In the genomic region with DNA sequence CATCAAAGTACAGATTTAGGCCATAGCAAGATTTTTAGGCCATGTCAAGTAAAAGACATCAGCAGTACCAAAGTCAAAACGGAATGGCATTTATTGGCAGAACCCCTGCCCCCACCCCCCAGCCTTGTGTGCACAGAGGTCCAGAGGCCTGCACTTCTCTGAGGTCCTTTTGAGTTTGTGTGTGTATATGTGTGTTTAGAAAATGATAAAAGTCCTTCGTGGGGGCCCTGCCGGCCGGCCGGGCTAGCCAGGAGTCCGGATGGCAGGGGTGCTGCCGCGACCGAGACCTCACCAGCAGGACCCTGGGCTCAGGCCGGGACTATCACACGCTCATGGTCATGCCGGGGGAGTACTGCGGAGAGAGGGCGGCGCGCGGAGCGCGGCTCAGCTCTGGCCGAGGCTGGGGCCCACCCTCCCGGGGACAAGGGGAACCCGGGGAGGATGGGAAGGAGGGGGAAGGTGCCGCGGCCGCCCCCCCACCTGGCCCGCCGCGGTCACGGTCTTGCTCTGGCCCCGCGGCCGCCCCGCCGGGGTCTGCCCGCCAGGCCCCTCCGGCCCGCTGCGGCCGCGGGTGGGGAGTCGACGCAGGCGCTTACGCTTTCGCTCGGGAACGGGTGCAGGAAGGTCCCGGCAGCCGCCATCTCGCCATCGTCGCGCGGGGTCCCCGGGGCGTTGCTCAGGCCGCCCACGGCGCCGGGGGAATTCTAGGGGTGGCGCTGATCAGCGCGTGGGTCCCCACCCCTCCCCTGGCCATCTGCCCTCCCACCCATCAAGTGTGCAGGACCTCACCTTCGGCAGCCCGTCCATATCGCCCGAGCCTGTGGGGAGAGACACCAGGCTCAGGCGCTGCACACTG, we compare ENCODE assay signal across 8 mouse cellular contexts. TPM values are rescaled to one million over a fixed set of nuclear protein-coding genes. Genes with fewer than 3 reads are reported as not detected.
DNase-seq lines count a peak whose midpoint lies in the region; ATAC-seq and TF ChIP-seq lines count a peak whose summit lies in the region.

No protein-coding gene starts in this region.

- 13% methylated on average over 59 of the region's 68 CpGs for WGBS in lung, embryonic 16.5 days
- 8% methylated on average over 37 of the region's 68 CpGs for WGBS in limb, embryonic 14.5 days
- 22% methylated on average over 54 of the region's 68 CpGs for WGBS in stomach, postnatal 0 days

- peak overlapping the region; percentile 86 for H3K4me2 ChIP-seq in lung, embryonic 16.5 days (ENCODE audit: low read depth, low read length)
- H3K4me2 ChIP-seq in limb, embryonic 14.5 days (replicated peaks; ENCODE audit: low read depth, low read length, severe bottlenecking) = peak overlapping the region; percentile 86
- H3K4me2 ChIP-seq in stomach, postnatal 0 days (replicated peaks; ENCODE audit: low read depth) = peak overlapping the region; percentile 72

- H3K27me3 ChIP-seq in lung, embryonic 16.5 days (ENCODE audit: control insufficient read depth, insufficient read depth, low read depth, low read length) = no peaks in the 10 kb centered on the region
- H3K27me3 ChIP-seq in limb, embryonic 14.5 days (ENCODE audit: control insufficient read depth, insufficient read depth, low read length) = no peaks in the 10 kb centered on the region
- no peaks in the 10 kb centered on the region for H3K27me3 ChIP-seq in stomach, postnatal 0 days (ENCODE audit: control insufficient read depth, insufficient read depth, low read length)

- DNase-seq in adrenal gland, adult (ENCODE audit: inconsistent age in 2 of 2, low spot score in 1 of 2) = peak; percentile 61 to 66
- no peak for DNase-seq in adrenal gland, adult 18-20 months (ENCODE audit: low spot score in 2 of 2)
- DNase-seq in lung, postnatal 10 days = no peak
- DNase-seq in limb, embryonic 14.5 days (ENCODE audit: low spot score) = no peak
- DNase-seq in stomach, postnatal 0 days (ENCODE audit: low spot score) = no peak
- DNase-seq in right cerebral cortex, postnatal 25 days = no peak
- DNase-seq in layer of hippocampus, postnatal 14 days (ENCODE audit: low spot score in 2 of 2) = no peak

- H3K9ac ChIP-seq in lung, embryonic 16.5 days (ENCODE audit: low read length) = peak overlapping the region; percentile 73
- H3K9ac ChIP-seq in limb, embryonic 14.5 days (ENCODE audit: low read depth, low read length, severe bottlenecking) = peak overlapping the region; percentile 76
- H3K9ac ChIP-seq in stomach, postnatal 0 days (ENCODE audit: low read length) = peak overlapping the region; percentile 56

- no peak for ATAC-seq in lung, embryonic 16.5 days (ENCODE audit: low read depth)
- no peak for ATAC-seq in limb, embryonic 14.5 days (ENCODE audit: low FRiP score, low read depth)
- no peak for ATAC-seq in stomach, postnatal 0 days (ENCODE audit: low FRiP score, low TSS enrichment)

- peaks cover 59% of the 10 kb centered on the region for H3K4me1 ChIP-seq in lung, embryonic 16.5 days (replicated peaks; ENCODE audit: control insufficient read depth, insufficient read depth, low read length)
- peaks cover 45% of the 10 kb centered on the region for H3K4me1 ChIP-seq in limb, embryonic 14.5 days (ENCODE audit: control insufficient read depth, insufficient read depth, low read length)
- peaks cover 8% of the 10 kb centered on the region for H3K4me1 ChIP-seq in stomach, postnatal 0 days (replicated peaks; ENCODE audit: control insufficient read depth, insufficient read depth)

- H3K9me3 ChIP-seq in lung, embryonic 16.5 days (ENCODE audit: control insufficient read depth, low read length) = no peaks in the 10 kb centered on the region
- H3K9me3 ChIP-seq in limb, embryonic 14.5 days (ENCODE audit: control insufficient read depth, low read length) = no peaks in the 10 kb centered on the region
- H3K9me3 ChIP-seq in stomach, postnatal 0 days (ENCODE audit: control insufficient read depth, low read length) = no peaks in the 10 kb centered on the region

- H3K4me3 ChIP-seq in lung, embryonic 16.5 days (ENCODE audit: low read length) = peak overlapping the region; percentile 51
- peak overlapping the region; percentile 46 for H3K4me3 ChIP-seq in limb, embryonic 14.5 days (replicated peaks; ENCODE audit: low read length)
- peak overlapping the region; percentile 44 for H3K4me3 ChIP-seq in stomach, postnatal 0 days (ENCODE audit: low read depth, low read length)

- TF ChIP-seq EP300 in stomach, postnatal 0 days (optimal IDR thresholded peaks at IDR 0.05) = no peak

- TF ChIP-seq CTCF in stomach, postnatal 0 days (IDR thresholded peaks at IDR 0.05; ENCODE audit: low read depth) = no peak

- TF ChIP-seq POLR2A in limb, embryonic 14.5 days (IDR thresholded peaks at IDR 0.05; ENCODE audit: borderline replicate concordance, extremely low read depth, insufficient read depth, insufficient read length) = no peak

- peaks cover 13% of the 10 kb centered on the region for H3K36me3 ChIP-seq in lung, embryonic 16.5 days (ENCODE audit: control insufficient read depth, insufficient read depth, low read length)
- peaks cover 22% of the 10 kb centered on the region for H3K36me3 ChIP-seq in limb, embryonic 14.5 days (ENCODE audit: control insufficient read depth, insufficient read depth, low read length)
- H3K36me3 ChIP-seq in stomach, postnatal 0 days (ENCODE audit: control insufficient read depth, insufficient read depth, low read length) = no peaks in the 10 kb centered on the region; the same call in 1 of the 2 replicates

- no peak overlapping the region for H3K27ac ChIP-seq in lung, embryonic 16.5 days (ENCODE audit: low read length)
- H3K27ac ChIP-seq in limb, embryonic 14.5 days (replicated peaks; ENCODE audit: low read depth, low read length) = 0 out of 2 replicates have a peak overlapping the region, but pooled peaks have one; percentile 43
- H3K27ac ChIP-seq in stomach, postnatal 0 days (replicated peaks) = no peak overlapping the region

RNA-seq across cellular contexts. Expression of a gene that starts 3.5 kb away (rescaled TPM):
- 100 to 1,000 TPM; 115 to 165 TPM for total RNA-seq in adrenal gland, adult 18-20 months (2021)
- 118 and 121 TPM in 2 replicates for polyA plus RNA-seq in lung, embryonic 16.5 days (2015; fragmentation: Nextera tagmentation; extraction: Ambion mirVana)
- polyA plus RNA-seq in limb, embryonic 14.5 days (2012; rRNA removed) = 213 and 279 TPM in 2 replicates
- polyA plus RNA-seq in limb, embryonic 14.5 days (2014; fragmentation: Nextera tagmentation; extraction: Ambion mirVana) = 94.4 and 103 TPM in 2 replicates
- 37.4 and 39.3 TPM in 2 replicates for polyA plus RNA-seq in stomach, postnatal 0 days (2015; fragmentation: Nextera tagmentation; extraction: Ambion mirVana)
- total RNA-seq in layer of hippocampus, postnatal 14 days (2021) = 10 to 100 TPM; 38.8 to 46.1 TPM

RNA-seq across cellular contexts. Expression of a gene that starts 11.0 kb away (rescaled TPM):
- 10 to 100 TPM; 78.5 to 86.9 TPM for total RNA-seq in adrenal gland, adult 18-20 months (2021)
- 106 and 108 TPM in 2 replicates for polyA plus RNA-seq in lung, embryonic 16.5 days (2015; fragmentation: Nextera tagmentation; extraction: Ambion mirVana)
- 163 and 236 TPM in 2 replicates for polyA plus RNA-seq in limb, embryonic 14.5 days (2012; rRNA removed)
- 151 and 171 TPM in 2 replicates for polyA plus RNA-seq in limb, embryonic 14.5 days (2014; fragmentation: Nextera tagmentation; extraction: Ambion mirVana)
- polyA plus RNA-seq in stomach, postnatal 0 days (2015; fragmentation: Nextera tagmentation; extraction: Ambion mirVana) = 66.7 and 83.8 TPM in 2 replicates
- 100 to 1,000 TPM; 253 to 259 TPM for total RNA-seq in layer of hippocampus, postnatal 14 days (2021)

RNA-seq across cellular contexts. Expression of a gene that starts 18.3 kb away (rescaled TPM):
- 1 to 10 TPM; 1.4 to 3.0 TPM for total RNA-seq in adrenal gland, adult 18-20 months (2021)
- polyA plus RNA-seq in lung, embryonic 16.5 days (2015; fragmentation: Nextera tagmentation; extraction: Ambion mirVana) = 2.0 and 3.2 TPM in 2 replicates
- 3.5 and 4.5 TPM in 2 replicates for polyA plus RNA-seq in limb, embryonic 14.5 days (2012; rRNA removed)
- polyA plus RNA-seq in limb, embryonic 14.5 days (2014; fragmentation: Nextera tagmentation; extraction: Ambion mirVana) = 2.5 and 3.2 TPM in 2 replicates
- 2.3 and 2.7 TPM in 2 replicates for polyA plus RNA-seq in stomach, postnatal 0 days (2015; fragmentation: Nextera tagmentation; extraction: Ambion mirVana)
- total RNA-seq in layer of hippocampus, postnatal 14 days (2021) = 1 to 10 TPM; 1.1 to 1.4 TPM

RNA-seq across cellular contexts. Expression of a gene that starts 34.6 kb away (rescaled TPM):
- total RNA-seq in adrenal gland, adult 18-20 months (2021) = 1 to 10 TPM; 2.2 to 6.4 TPM
- polyA plus RNA-seq in lung, embryonic 16.5 days (2015; fragmentation: Nextera tagmentation; extraction: Ambion mirVana) = 0.45 and 0.60 TPM in 2 replicates
- polyA plus RNA-seq in limb, embryonic 14.5 days (2012; rRNA removed) = 0.15 and 0.47 TPM in 2 replicates
- polyA plus RNA-seq in limb, embryonic 14.5 days (2014; fragmentation: Nextera tagmentation; extraction: Ambion mirVana) = 0.18 TPM in 1 of 2 replicates, not detected in the other
- polyA plus RNA-seq in stomach, postnatal 0 days (2015; fragmentation: Nextera tagmentation; extraction: Ambion mirVana) = 0.30 and 0.33 TPM in 2 replicates
- total RNA-seq in layer of hippocampus, postnatal 14 days (2021) = not detected

RNA-seq across cellular contexts. Expression of a gene that starts 58.4 kb away (rescaled TPM):
- total RNA-seq in adrenal gland, adult 18-20 months (2021) = 10 to 100 TPM; 23.1 to 26.6 TPM
- 19.8 and 21.4 TPM in 2 replicates for polyA plus RNA-seq in lung, embryonic 16.5 days (2015; fragmentation: Nextera tagmentation; extraction: Ambion mirVana)
- polyA plus RNA-seq in limb, embryonic 14.5 days (2012; rRNA removed) = 30.3 and 35.3 TPM in 2 replicates
- polyA plus RNA-seq in limb, embryonic 14.5 days (2014; fragmentation: Nextera tagmentation; extraction: Ambion mirVana) = 20.2 and 22.4 TPM in 2 replicates
- polyA plus RNA-seq in stomach, postnatal 0 days (2015; fragmentation: Nextera tagmentation; extraction: Ambion mirVana) = 11.1 and 13.5 TPM in 2 replicates
- total RNA-seq in layer of hippocampus, postnatal 14 days (2021) = 10 to 100 TPM; 18.7 TPM

Comparison
In these comparisons a context has a peak if more than half of its experiments do, and no peak if none do; other contexts are left out.
1. DNase-seq: peak in adrenal gland, adult (2 of 2); none in adrenal gland, adult 18-20 months (0 of 2), lung, postnatal 10 days (single experiment), limb, embryonic 14.5 days (single experiment), stomach, postnatal 0 days (single experiment), right cerebral cortex, postnatal 25 days (single experiment) and layer of hippocampus, postnatal 14 days (0 of 2).
2. Peak in every context shown above with its lines, with median percentiles within 50 percentile points of each other: H3K4me2 ChIP-seq, H3K4me3 ChIP-seq and H3K9ac ChIP-seq.